Mouse (Mus musculus): Measurements from ENCODE around the gene Myo1a. TPM values are rescaled to one million over a fixed set of nuclear protein-coding genes. Genes with fewer than 3 reads are reported as not detected.
"Not testable (repeated sequence)": the region's sequence is repeated elsewhere in the genome, so short reads cannot be mapped to it uniquely, and the experiment has no call there.

Gene Myo1a
- total and polyA plus RNA-seq, 3 experiments, result 0.04 to 0.08 TPM; not detected in 1

GRCm38 (mm10) chr10:127751548-127751947 lies 46.6 kb downstream of the Myo1a start, which contains the start of gene Gpr182:
Gene Gpr182, minus strand, starts transcription at chr10:127751732.
- peak within 1 kb of the TSS; percentile 34 for H3K9ac ChIP-seq (ENCODE audit: low read depth, low read length)
- H3K4me3 ChIP-seq, result peak within 1 kb of the TSS; percentile 54
- peak; percentile 53 to 60 for DNase-seq
- H3K27me3 ChIP-seq (ENCODE audit: control insufficient read depth, insufficient read depth, low read length), result no peaks in the 10 kb centered on the region
- intact Hi-C loops (cut with DNase I), result no loop called here
- H3K36me3 ChIP-seq (ENCODE audit: control insufficient read depth, insufficient read depth, low read length), result peaks cover 2% of the 10 kb centered on the region; the same call in 1 of the 2 replicates
- peak within 1 kb of the TSS; percentile 48 for H3K27ac ChIP-seq
- WGBS, result 28% methylated on average over 8 of the region's 8 CpGs
- TF ChIP-seq CTCF (IDR thresholded peaks at IDR 0.05) (no peak), EP300 (IDR thresholded peaks at IDR 0.05; ENCODE audit: insufficient read depth, low read depth, low read length) (peak; percentile 52; the same call in 1 of the 2 replicates), POLR2A (IDR thresholded peaks at IDR 0.05; ENCODE audit: insufficient read depth, low read depth, low read length) (peak; percentile 88)
- no peaks in the 10 kb centered on the region for H3K79me2 ChIP-seq (replicated peaks; ENCODE audit: control insufficient read depth, insufficient read depth, low read length)
- peaks cover 9% of the 10 kb centered on the region for H3K4me1 ChIP-seq (ENCODE audit: control insufficient read depth, insufficient read depth, low read length)

- Histone ChIP-seq H3K27ac (peak overlapping the region; percentile 74), H3K9ac (ENCODE audit: low read depth, low read length) (no peak overlapping the region), H3K79me2 (replicated peaks; ENCODE audit: control insufficient read depth, insufficient read depth, low read length) (no peaks in the 10 kb centered on the region), H3K36me3 (ENCODE audit: control insufficient read depth, insufficient read depth, low read length) (peaks cover 2% of the 10 kb centered on the region; the same call in 1 of the 2 replicates), H3K4me1 (ENCODE audit: control insufficient read depth, insufficient read depth, low read length) (peaks cover 9% of the 10 kb centered on the region), H3K4me3 (no peak overlapping the region), H3K27me3 (ENCODE audit: control insufficient read depth, insufficient read depth, low read length) (no peaks in the 10 kb centered on the region)
- 21% methylated on average over 6 of the region's 6 CpGs for WGBS
- DNase-seq, result peak; percentile 31 to 41
- intact Hi-C loops (cut with DNase I), result no loop called here
- no peak for TF ChIP-seq POLR2A (IDR thresholded peaks at IDR 0.05; ENCODE audit: insufficient read depth, low read depth, low read length)
- 0 out of 2 replicates have a peak, but pooled peaks have one; percentile 23 for TF ChIP-seq EP300 (IDR thresholded peaks at IDR 0.05; ENCODE audit: insufficient read depth, low read depth, low read length)
- TF ChIP-seq CTCF (IDR thresholded peaks at IDR 0.05), result no peak
Observed at GRCm38 (mm10) chr10:127754566-127755166, 49.7 kb downstream of the Myo1a start.

GRCm38 (mm10) chr10:127755246-127755645 lies 50.3 kb downstream of the Myo1a start:
- no peak for TF ChIP-seq CTCF (IDR thresholded peaks at IDR 0.05)
- DNase-seq, result no peak
- intact Hi-C loops (cut with DNase I), result no loop called here

DNA sequence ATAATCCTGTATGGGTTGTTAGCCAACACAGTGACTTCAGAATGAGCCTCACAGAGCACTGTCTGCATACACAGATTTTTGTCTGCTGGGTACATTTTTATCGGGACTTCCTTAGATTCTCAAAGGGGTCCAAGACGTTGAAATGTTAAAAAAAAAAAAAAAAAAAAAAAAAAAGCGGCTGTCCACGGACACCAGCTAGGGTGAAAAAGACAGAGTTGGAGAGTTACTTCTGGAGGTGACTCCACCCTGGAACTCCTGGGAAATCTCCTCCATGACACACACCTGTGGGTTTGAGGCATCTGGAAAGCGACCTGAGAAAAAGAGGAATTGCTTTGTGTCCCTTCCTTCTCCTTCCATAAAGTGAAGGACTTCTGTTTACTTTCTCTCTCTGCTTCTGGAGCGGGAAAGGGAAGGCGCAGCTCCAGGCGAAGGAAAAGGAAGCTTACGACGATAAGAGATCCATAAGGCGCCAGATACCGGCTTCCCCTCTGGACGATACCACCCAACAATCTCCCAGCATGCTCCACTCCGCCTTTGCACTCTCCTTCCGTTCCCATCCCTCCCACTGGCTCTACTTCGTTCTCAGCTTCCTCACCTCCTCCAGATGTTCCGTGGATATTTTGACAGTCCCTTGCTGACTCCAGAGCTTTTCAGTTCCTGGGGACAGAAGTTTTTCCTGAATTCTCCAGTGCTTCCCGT lies 50.9 kb downstream of the Myo1a start:
- peaks cover 2% of the 10 kb centered on the region; the same call in 1 of the 2 replicates for H3K36me3 ChIP-seq (ENCODE audit: control insufficient read depth, insufficient read depth, low read length)
- no peaks in the 10 kb centered on the region for H3K27me3 ChIP-seq (ENCODE audit: control insufficient read depth, insufficient read depth, low read length)
- intact Hi-C loops (cut with DNase I), result no loop called here
- DNase-seq, result peak; percentile 58 to 64
- WGBS, result 20% methylated on average over 18 of the region's 18 CpGs
- H3K4me3 ChIP-seq, result peak overlapping the region; percentile 27
- peak overlapping the region; percentile 74 for H3K27ac ChIP-seq
- H3K79me2 ChIP-seq (replicated peaks; ENCODE audit: control insufficient read depth, insufficient read depth, low read length), result no peaks in the 10 kb centered on the region
- H3K9ac ChIP-seq (ENCODE audit: low read depth, low read length), result no peak overlapping the region
- H3K4me1 ChIP-seq (ENCODE audit: control insufficient read depth, insufficient read depth, low read length), result peaks cover 9% of the 10 kb centered on the region
- TF ChIP-seq CTCF (IDR thresholded peaks at IDR 0.05) (no peak), POLR2A (IDR thresholded peaks at IDR 0.05; ENCODE audit: insufficient read depth, low read depth, low read length) (peak; percentile 67; the same call in 1 of the 2 replicates), EP300 (IDR thresholded peaks at IDR 0.05; ENCODE audit: insufficient read depth, low read depth, low read length) (peak; percentile 64; the same call in 1 of the 2 replicates)

More at GRCm38 (mm10) chr10:127755246-127755645, 50.3 kb downstream of the Myo1a start:
- H3K9ac ChIP-seq (ENCODE audit: low read depth, low read length), result no peak overlapping the region
- no peaks in the 10 kb centered on the region for H3K79me2 ChIP-seq (replicated peaks; ENCODE audit: control insufficient read depth, insufficient read depth, low read length)
- 17% methylated on average over 3 of the region's 3 CpGs for WGBS
- H3K4me3 ChIP-seq, result no peak overlapping the region
- H3K27ac ChIP-seq, result peak overlapping the region; percentile 74
- no peaks in the 10 kb centered on the region for H3K27me3 ChIP-seq (ENCODE audit: control insufficient read depth, insufficient read depth, low read length)
- peaks cover 2% of the 10 kb centered on the region; the same call in 1 of the 2 replicates for H3K36me3 ChIP-seq (ENCODE audit: control insufficient read depth, insufficient read depth, low read length)
- H3K4me1 ChIP-seq (ENCODE audit: control insufficient read depth, insufficient read depth, low read length), result peaks cover 9% of the 10 kb centered on the region

DNA sequence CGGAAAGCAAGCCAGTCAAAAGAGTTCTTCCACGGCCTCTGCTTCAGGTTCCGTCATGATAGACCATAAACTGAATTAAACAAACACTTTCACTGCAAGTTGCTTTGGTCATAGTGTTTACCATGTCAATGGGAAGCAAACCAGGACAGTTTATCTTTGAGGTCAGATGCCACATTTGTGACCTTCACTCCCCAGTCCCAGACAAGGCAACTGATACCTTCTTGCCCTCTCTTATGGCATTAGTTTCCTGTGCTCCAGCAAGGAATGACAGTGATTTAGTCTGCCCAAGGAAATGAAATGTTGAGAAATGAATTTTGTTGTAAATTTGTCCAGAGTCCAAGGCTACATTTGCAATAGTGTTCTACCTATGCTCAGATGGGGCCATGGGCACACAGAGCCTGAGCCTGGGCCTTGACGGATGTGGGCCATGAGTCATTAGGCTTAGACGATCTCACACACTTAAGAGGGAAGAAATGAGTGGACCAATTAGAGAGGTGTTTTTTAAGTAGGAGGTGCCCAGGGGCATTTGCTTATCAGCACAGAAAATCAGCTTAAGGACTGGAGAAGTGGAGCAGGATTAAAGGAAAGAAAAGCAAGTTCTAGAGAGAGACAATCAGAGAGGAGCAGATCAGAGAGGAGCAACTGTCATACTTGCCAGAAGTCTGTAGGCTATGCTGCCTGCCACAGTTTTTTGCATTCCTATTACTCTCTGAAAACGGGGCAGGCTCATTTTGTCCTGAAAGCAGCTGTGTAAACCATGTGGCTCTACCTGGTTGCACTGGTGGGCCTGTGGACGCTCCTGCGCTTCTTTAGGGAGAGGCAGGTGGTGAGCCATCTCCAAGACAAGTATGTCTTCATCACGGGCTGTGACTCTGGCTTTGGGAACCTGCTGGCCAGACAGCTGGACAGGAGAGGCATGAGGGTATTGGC lies 54.5 kb downstream of the Myo1a start, which contains the start of the genes Rdh1 and Rdh16f1:
Rdh1 (plus strand) TSS at position 541 of the 930 bp plus-strand sequence.
Rdh16f1 (plus strand) TSS at position 607 of the 930 bp plus-strand sequence.
- Histone ChIP-seq H3K27ac (no peak within 1 kb of the TSS), H3K4me1 (ENCODE audit: control insufficient read depth, insufficient read depth, low read length) (peaks cover 7% of the 10 kb centered on the region), H3K36me3 (ENCODE audit: control insufficient read depth, insufficient read depth, low read length) (peaks cover 2% of the 10 kb centered on the region; the same call in 1 of the 2 replicates), H3K4me3 (no peak within 1 kb of the TSS), H3K27me3 (ENCODE audit: control insufficient read depth, insufficient read depth, low read length) (no peaks in the 10 kb centered on the region), H3K79me2 (replicated peaks; ENCODE audit: control insufficient read depth, insufficient read depth, low read length) (no peaks in the 10 kb centered on the region), H3K9ac (ENCODE audit: low read depth, low read length) (no peak within 1 kb of the TSS)
- WGBS, result 68% methylated on average over 9 of the region's 9 CpGs
- peak in 1 of 2 experiments; percentile 4 for DNase-seq
- TF ChIP-seq POLR2A (IDR thresholded peaks at IDR 0.05; ENCODE audit: insufficient read depth, low read depth, low read length) (no peak), EP300 (IDR thresholded peaks at IDR 0.05; ENCODE audit: insufficient read depth, low read depth, low read length) (no peak), CTCF (IDR thresholded peaks at IDR 0.05) (no peak)
- intact Hi-C loops (cut with DNase I), result no loop called here

- WGBS, result 86% methylated on average over 10 of the region's 10 CpGs
- peak in 1 of 2 experiments; percentile 5 for DNase-seq
- intact Hi-C loops (cut with DNase I), result not testable (repeated sequence)
Observed at GRCm38 (mm10) chr10:127762926-127763325, 58.0 kb downstream of the Myo1a start.

More at GRCm38 (mm10) chr10:127762926-127763325, 58.0 kb downstream of the Myo1a start:
- H3K4me3 ChIP-seq; H3K27me3 ChIP-seq (ENCODE audit: control insufficient read depth, insufficient read depth, low read length); H3K79me2 ChIP-seq (replicated peaks; ENCODE audit: control insufficient read depth, insufficient read depth, low read length); H3K4me1 ChIP-seq (ENCODE audit: control insufficient read depth, insufficient read depth, low read length); H3K9ac ChIP-seq (ENCODE audit: low read depth, low read length); H3K27ac ChIP-seq; H3K36me3 ChIP-seq (ENCODE audit: control insufficient read depth, insufficient read depth, low read length): not testable (repeated sequence)

Data from heart, adult 2 months (tissue).